Mouse (Mus musculus) C2C12 (cell line): Measurements from ENCODE around the gene Lsamp. TPM values are rescaled to one million over a fixed set of nuclear protein-coding genes. Genes with fewer than 3 reads are reported as not detected.

Experiments
- H3K27me3 ChIP-seq: one replicate; pipeline ENCODE4 v1.6.1; 2011; ENCODE audit not compliant: control insufficient read depth, insufficient read depth, insufficient read length
- H3K36me3 ChIP-seq: one replicate; pipeline ENCODE4 v1.6.1; 2011; ENCODE audit not compliant: control insufficient read depth, insufficient read depth
- H3K4me3 ChIP-seq: one replicate; pipeline ENCODE4 v1.5.1; 2011; ENCODE audit warnings: mild to moderate bottlenecking, control low read depth; ENCODE audit not compliant: poor library complexity, insufficient read depth, severe bottlenecking
- H3K79me2 ChIP-seq: one replicate; pipeline ENCODE4 v1.6.1; 2011; ENCODE audit not compliant: control insufficient read depth, insufficient read depth
- H3K79me3 ChIP-seq: one replicate; pipeline ENCODE4 v1.6.1; 2011; ENCODE audit warnings: low read depth, control low read depth
- H3ac ChIP-seq: one replicate; pipeline ENCODE3; 2011; ENCODE audit warnings: low read depth; ENCODE audit not compliant: control insufficient read depth, insufficient read length
- CEBPB ChIP-seq: IDR thresholded peaks from one replicate; pipeline ENCODE4 v1.6.1; 2011; ENCODE audit warnings: low read depth, mild to moderate bottlenecking, control low read depth, moderate library complexity
- CTCF ChIP-seq: IDR thresholded peaks from one replicate; pipeline ENCODE4 v1.5.1; 2011; ENCODE audit not compliant: control insufficient read depth, insufficient read depth, insufficient read length
- FOSL1 ChIP-seq: IDR thresholded peaks from one replicate; pipeline ENCODE4 v1.8.0; 2011; ENCODE audit warnings: mild to moderate bottlenecking, low read length; ENCODE audit not compliant: poor library complexity, insufficient read depth, severe bottlenecking
- MAX ChIP-seq: IDR thresholded peaks from one replicate; pipeline ENCODE4 v1.6.1; 2011; ENCODE audit warnings: mild to moderate bottlenecking, control low read depth
- MYOD1 ChIP-seq: IDR thresholded peaks from one replicate; pipeline ENCODE4 v1.6.1; 2011; ENCODE audit warnings: low read depth; ENCODE audit not compliant: control insufficient read depth, insufficient read length
- MYOG ChIP-seq: IDR thresholded peaks from one replicate; pipeline ENCODE4 v1.6.1; 2011; ENCODE audit not compliant: control insufficient read depth, insufficient read length; ENCODE audit errors: extremely low read depth
- USF1 ChIP-seq: IDR thresholded peaks from one replicate; pipeline ENCODE4 v1.6.1; 2011; ENCODE audit warnings: low read depth, mild to moderate bottlenecking, control low read depth, moderate library complexity
- polyA plus RNA-seq: library from polyadenylated mRNA; unstranded; fragments of >200 nt; fragmentation: generic; extraction: Trizol; gene quantifications from one replicate; pipeline ENCODE4 v1.2.1, GENCODE M21; 2012; ENCODE audit warnings: missing spikeins

Gene Lsamp
- polyA plus RNA-seq, 1 experiment, result not detected

- no peaks in the 10 kb centered on the region for H3K27me3 ChIP-seq
- TF ChIP-seq CEBPB, result no peak
- TF ChIP-seq CTCF, result no peak
- TF ChIP-seq MYOD1, result no peak
- no peaks in the 10 kb centered on the region for H3K36me3 ChIP-seq
- no peak overlapping the region for H3ac ChIP-seq
- H3K79me3 ChIP-seq, result no peaks in the 10 kb centered on the region
- no peak overlapping the region for H3K4me3 ChIP-seq
- H3K79me2 ChIP-seq, result no peaks in the 10 kb centered on the region
Observed at GRCm38 (mm10) chr16:40841765-40842164, 857.6 kb downstream of the Lsamp start.

GRCm38 (mm10) chr16:40866733-40867132 lies 882.6 kb downstream of the Lsamp start:
- TF ChIP-seq CEBPB (no peak), CTCF (no peak), MYOG (no peak), USF1 (no peak), MAX (no peak), MYOD1 (no peak), FOSL1 (no peak)
- H3K36me3 ChIP-seq, result no peaks in the 10 kb centered on the region
- no peak overlapping the region for H3ac ChIP-seq
- no peaks in the 10 kb centered on the region for H3K27me3 ChIP-seq
- no peak overlapping the region for H3K4me3 ChIP-seq
- no peaks in the 10 kb centered on the region for H3K79me3 ChIP-seq
- no peaks in the 10 kb centered on the region for H3K79me2 ChIP-seq

GRCm38 (mm10) chr16:40878301-40878700 lies 894.1 kb downstream of the Lsamp start:
- Histone ChIP-seq H3K79me2 (no peaks in the 10 kb centered on the region), H3K27me3 (no peaks in the 10 kb centered on the region), H3K79me3 (no peaks in the 10 kb centered on the region), H3ac (no peak overlapping the region), H3K36me3 (no peaks in the 10 kb centered on the region), H3K4me3 (no peak overlapping the region)
- TF ChIP-seq MYOD1 (no peak), MAX (no peak), USF1 (no peak), MYOG (no peak), FOSL1 (no peak), CTCF (no peak), CEBPB (no peak)

- H3K36me3 ChIP-seq, result no peaks in the 10 kb centered on the region
- H3K4me3 ChIP-seq, result no peak overlapping the region
- H3ac ChIP-seq, result no peak overlapping the region
- TF ChIP-seq MAX (no peak), FOSL1 (no peak), MYOG (no peak), CTCF (no peak), CEBPB (no peak), MYOD1 (no peak), USF1 (no peak)
- H3K27me3 ChIP-seq, result no peaks in the 10 kb centered on the region
- H3K79me3 ChIP-seq, result no peaks in the 10 kb centered on the region
- H3K79me2 ChIP-seq, result no peaks in the 10 kb centered on the region
Observed at GRCm38 (mm10) chr16:40881942-40882341, 897.8 kb downstream of the Lsamp start.

GRCm38 (mm10) chr16:40891338-40891737 lies 907.2 kb downstream of the Lsamp start:
- no peak overlapping the region for H3ac ChIP-seq
- H3K4me3 ChIP-seq, result no peak overlapping the region
- H3K79me3 ChIP-seq, result no peaks in the 10 kb centered on the region
- TF ChIP-seq MYOD1 (no peak), USF1 (no peak), MYOG (no peak), MAX (no peak), FOSL1 (no peak), CTCF (no peak), CEBPB (no peak)
- H3K27me3 ChIP-seq, result no peaks in the 10 kb centered on the region
- no peaks in the 10 kb centered on the region for H3K36me3 ChIP-seq
- no peaks in the 10 kb centered on the region for H3K79me2 ChIP-seq

GRCm38 (mm10) chr16:40897768-40898327 lies 913.7 kb downstream of the Lsamp start:
- H3ac ChIP-seq, result no peak overlapping the region
- H3K27me3 ChIP-seq, result no peaks in the 10 kb centered on the region
- H3K79me3 ChIP-seq, result no peaks in the 10 kb centered on the region
- no peaks in the 10 kb centered on the region for H3K79me2 ChIP-seq
- no peak overlapping the region for H3K4me3 ChIP-seq
- TF ChIP-seq CTCF (no peak), FOSL1 (no peak), MYOD1 (no peak), MAX (no peak), CEBPB (no peak), MYOG (no peak), USF1 (no peak)
- no peaks in the 10 kb centered on the region for H3K36me3 ChIP-seq
